Mouse (Mus musculus) heart, postnatal 4 days (tissue): Measurements from ENCODE around the gene Atp6v1c2. TPM values are rescaled to one million over a fixed set of nuclear protein-coding genes. Genes with fewer than 3 reads are reported as not detected.
A peak's percentile ranks its signal among the peaks of the same experiment; 100 is the strongest.

ENCODE experiments used
- DNase-seq: peaks from one replicate; pipeline ENCODE4 v3.0.0; 2021
- total RNA-seq, 2 experiments: library from RNA; stranded (reverse); gene quantifications; 2 replicates each; pipeline ENCODE4 v1.2.3; 2021

The Atp6v1c2 gene
- total RNA-seq: not detected

DNA sequence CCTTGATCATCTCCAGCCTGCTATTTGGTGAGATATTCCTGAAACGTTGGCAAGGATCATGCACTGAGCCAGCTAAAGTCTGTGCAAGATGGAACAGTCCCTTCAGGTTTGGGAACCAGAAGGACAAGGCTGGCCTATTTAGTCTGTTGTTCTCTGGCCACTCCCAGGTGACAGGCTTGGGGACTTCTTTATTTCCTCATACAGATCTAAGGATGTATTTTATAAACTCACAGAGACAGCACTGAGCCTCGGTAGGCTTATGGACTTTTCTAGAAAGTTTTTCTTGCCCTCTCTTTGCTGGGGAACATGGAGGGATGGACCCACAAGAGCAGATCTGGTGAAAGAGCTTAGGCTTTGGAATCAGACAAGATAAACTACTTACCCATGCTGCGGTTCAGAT is at the start of gene Atp6v1c2:
Atp6v1c2 (minus strand) TSS at position 101 of the 400 bp plus-strand sequence.
- no peak for DNase-seq

- DNase-seq: no peak
These were observed 47.4 kb upstream of the Atp6v1c2 start for GRCm38 (mm10) chr12:17376521-17376920.

DNA sequence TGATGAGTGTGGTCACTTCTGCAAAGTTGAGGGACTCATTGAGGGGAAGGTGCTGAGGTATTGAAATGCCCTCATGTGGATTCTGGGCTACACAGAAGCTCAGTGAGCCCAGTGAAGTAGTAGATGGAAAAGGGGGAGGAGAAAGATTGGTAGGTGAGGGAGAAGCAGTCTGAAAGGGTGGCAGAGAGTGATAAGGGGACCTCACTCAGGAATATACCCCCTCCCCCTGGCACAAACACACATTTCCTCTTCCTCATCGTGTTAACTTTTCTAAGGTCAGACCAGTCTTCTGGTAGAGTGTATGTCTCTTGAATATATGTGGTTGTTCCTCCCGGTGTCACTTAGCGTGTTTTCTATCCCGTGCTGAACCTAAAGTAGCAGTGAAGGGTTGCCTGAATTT is 46.1 kb upstream of the Atp6v1c2 start:
- DNase-seq: no peak

- no peak for DNase-seq
These were observed 44.4 kb upstream of the Atp6v1c2 start for GRCm38 (mm10) chr12:17373470-17373975.

DNA sequence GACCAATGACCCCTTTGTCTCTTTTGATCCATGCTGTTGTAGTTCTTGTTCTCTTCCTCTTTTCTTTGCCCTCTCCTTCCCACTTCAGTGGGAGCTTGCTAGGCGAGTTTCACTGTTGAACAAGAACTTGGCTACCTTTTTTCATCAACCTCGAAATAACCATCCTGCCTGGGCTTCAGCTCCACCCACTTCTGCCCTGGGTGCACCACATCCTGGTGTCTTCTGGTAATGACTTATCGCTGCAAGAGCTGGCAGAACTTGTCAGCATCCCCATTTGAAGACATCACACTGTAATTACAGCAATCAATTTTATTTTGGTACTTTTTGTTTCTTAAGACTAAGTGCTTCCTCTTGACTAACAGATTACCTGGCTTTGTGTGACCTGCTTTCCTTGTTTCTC is 43.5 kb upstream of the Atp6v1c2 start:
- no peak for DNase-seq

- peak; percentile 12 for DNase-seq
These were observed 42.6 kb upstream of the Atp6v1c2 start for GRCm38 (mm10) chr12:17371589-17372235.

GRCm38 (mm10) chr12:17369551-17370325 is 40.6 kb upstream of the Atp6v1c2 start:
- no peak for DNase-seq

GRCm38 (mm10) chr12:17369111-17369510 is 40.0 kb upstream of the Atp6v1c2 start:
- DNase-seq: no peak

GRCm38 (mm10) chr12:17366981-17367380 is 37.8 kb upstream of the Atp6v1c2 start:
- peak; percentile 79 for DNase-seq

DNA sequence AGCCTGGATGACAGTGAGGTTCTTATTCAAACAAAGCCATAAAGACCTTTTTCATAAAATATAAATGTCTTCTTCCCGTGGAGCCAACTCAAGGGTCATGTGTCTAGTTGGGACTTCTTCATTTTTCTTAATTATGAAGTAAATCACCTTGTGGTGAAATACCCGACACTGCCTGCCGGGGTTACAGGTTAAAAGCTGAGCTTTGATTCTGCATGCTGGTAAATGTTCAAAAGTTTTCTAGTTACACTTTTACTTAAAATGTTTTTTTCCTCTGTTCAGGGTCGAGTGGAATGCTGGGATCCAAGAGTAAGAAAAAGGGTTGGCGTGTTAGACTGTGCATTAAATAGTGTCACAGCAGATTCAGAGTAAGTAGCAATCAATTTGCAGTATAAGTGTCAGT is 33.2 kb upstream of the Atp6v1c2 start:
- no peak for DNase-seq

DNA sequence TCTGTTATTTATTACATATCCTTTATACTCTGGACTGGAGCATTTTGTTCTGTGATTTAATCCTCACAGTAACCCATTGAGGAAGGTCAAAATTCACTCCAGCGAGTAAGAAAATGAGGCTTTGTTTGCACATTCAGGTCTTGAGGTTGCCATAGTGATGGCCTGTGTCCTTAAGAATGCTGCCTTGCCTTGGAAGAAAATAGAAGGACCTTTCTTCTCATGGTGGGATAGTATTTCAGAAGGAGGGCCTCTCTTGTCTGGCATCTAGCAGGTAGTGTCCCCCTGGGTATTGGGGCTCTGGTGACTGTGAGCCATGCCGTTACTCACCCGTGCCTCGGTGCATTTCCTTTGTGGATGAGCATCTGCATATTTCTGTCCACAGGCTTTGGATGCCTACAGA is 31.5 kb upstream of the Atp6v1c2 start:
- no peak for DNase-seq

DNA sequence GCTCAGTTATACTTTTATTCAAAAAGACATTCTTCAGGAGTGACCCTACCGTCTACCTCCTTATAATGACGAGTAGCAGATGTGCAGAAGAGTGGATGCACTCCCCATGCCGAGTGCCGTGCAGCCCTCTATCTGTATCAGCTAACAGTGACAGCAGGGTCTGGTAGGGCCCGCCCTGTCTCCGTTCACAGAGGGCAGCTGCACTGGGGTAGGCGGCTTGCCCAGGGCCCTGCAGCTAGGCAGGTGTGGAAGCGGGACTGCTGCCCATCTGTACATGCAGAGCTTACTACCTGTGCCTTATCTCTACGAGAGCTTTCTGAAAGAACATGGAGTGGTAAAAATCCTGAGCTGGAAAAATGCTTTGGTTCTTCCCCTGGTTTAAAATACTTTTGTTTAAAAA is 30.9 kb upstream of the Atp6v1c2 start:
- no peak for DNase-seq

DNA sequence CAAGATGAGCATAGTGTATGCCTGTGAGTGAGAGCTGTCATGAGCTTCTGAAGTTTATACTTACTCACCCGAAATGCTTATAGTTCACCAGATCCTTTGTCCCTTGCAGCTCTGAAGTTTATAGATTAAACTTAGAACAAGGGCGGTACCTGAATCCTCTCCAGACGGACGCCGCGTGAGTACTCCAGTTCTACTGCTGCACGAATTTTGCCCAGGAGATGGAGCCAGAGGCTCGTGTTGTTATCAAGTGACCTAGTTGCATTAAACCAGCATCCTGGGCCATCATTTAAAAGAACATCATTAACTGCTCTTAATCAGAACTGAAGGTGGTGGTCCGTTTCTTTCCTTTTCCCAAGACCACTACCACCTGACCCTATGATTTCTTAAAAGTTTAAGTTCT is 29.8 kb upstream of the Atp6v1c2 start:
- DNase-seq: peak; percentile 28

DNA sequence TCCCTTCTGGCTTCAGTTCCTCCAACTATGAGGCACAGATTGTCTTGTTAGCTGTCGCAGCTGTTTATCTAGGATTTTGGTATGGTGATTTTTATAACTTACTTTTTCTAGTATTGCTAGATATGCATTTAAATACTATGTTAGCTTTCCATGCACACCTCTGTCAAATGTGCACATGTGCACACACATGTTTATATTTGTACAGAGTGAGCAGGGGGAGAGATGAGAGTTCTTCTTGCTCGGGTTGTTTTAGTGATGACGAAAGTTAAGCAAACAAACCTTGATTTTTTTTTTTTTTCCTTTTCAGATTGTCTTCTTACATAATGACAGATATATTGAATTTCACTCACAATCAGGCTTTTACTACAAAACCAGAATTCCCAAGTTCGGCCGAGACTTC is 28.6 kb upstream of the Atp6v1c2 start:
- no peak for DNase-seq

GRCm38 (mm10) chr12:17356853-17357252 is 27.7 kb upstream of the Atp6v1c2 start:
- no peak for DNase-seq

DNA sequence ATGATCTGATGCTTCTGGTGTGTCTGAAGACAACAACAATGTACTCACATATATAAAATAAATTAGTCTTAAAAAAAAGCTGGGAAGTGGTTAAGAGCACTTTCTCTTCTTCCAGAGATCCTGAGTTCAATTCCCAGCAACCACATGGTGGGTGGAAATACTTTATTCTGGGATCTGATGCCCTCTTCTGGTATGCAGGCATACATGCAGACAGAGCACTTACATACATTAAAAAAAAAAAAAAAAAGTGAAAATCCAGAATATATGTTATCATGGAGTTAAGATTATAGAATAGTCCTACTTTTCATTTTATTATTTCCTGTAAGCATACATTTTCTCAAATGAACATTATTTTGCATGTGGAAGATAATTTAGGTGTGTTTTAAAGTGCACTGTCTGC is 20.9 kb upstream of the Atp6v1c2 start:
- DNase-seq: no peak

DNA sequence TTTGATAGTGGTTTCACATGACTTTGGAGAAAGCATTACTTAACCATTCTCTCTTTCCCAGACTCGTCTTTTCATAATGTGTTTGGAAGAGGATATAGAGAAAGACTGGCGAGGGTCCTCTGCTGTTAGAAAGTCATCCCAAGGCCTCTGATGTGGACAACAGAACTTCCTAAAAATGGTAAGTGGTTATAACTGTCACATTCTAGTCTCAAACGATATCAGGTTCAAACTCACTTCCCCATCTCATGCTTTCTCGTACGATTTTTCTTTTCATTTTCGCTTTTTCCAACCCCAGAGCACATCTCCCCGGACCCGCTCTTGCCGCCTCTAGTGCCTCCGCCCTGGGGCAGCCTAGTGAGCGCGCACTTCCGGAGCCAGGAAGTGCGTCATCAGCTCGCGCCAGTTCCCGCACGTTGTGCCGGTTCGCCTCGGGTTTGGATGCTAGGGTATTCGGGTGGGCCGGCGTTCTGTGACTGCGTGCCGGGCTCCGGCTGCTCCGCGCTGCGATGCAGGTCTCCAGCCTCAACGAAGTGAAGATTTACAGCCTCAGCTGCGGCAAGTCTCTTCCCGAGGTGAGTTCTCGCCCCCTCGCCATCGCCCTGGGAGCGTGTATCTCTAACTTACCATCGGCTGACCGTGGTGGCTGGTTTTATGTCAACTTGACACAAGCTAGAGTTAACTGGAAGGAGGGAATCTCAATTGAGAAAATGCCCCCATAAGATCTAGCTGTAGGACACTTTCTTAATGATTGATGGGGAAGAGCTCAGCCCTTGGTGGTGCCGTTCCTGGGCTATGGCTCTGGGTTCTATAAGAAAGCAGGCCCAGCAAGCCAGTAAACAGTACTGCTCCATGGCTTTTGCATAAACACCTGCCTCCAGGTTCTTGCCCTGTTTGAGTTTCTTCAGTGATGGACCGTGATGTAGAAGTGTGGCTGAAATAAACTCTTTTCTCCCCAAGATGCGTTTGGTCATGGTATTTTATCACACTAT is 19.2 kb upstream of the Atp6v1c2 start, which contains the start of gene Nol10:
Nol10 (plus strand) TSS at position 411 of the 989 bp plus-strand sequence.
- DNase-seq: peak; percentile 90

DNA sequence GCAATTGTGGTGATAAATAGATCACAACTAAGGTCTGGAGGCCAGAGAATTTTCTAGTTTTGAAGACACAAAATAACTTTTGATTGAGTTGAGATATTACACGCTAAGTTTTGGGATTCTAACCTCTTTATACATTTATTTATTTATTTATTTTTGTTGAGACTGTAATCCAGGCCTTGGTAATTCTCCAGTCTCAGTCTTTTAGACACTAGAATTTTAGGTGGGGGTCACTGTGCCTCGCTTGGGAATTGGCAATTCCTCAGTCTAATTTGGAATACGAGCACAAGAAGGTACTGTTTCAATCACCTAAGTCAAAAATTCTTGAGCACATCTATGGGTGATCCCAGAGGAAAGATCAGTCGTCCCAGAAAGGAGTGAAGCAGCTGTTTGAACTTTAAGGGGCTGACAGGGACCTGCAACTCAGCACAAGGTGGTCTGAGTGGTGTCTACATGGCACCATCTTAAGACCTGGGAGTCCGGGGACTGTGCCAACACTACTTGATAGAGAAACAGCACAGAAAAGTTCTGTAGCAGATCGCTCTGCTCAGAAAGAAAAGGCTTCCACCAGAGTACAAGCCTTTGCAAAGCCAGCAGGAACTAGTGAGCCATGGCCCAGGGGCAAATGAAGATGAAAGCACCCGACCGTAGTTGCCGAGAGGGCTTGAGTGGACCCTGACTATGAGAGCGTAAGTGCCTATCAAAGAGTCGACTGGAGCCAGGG is 18.3 kb upstream of the Atp6v1c2 start:
- DNase-seq: peak; percentile 10

DNA sequence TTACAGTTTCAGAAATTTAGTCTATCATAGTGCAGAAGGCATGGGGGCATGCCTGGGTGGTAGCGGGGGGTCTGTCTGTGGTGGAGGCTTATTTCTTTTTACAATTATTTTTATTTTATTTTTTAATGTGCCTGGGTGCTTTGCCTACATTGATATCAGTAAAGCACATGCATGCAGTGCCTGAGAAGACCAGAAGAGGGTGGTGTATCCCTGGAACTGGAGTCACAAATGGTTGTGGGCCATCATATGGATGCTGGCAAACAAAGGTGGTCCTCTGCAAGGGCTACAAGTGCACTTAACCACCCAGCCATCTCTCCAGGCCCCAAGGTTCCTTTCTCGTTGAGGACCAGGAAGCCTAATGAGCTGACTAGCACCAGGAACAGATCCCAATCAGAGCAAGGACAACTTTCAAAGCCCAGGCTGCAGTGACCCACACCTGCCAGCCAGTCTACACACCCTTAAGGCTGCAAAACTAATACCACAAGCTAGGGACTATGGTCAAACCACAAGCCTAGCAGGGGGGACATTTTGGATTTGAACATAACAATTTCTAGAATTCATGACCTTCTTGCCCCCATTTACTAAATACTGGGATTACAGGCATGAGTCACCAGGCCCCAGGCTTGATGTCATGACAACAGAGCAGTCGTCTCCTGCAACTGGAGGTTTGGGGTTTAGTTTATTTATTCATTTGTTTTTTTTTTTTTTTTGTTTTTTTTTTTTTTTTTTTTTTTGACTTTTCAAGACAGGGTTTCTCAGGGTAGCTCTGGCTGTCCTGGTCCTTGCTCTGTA is 10.2 kb upstream of the Atp6v1c2 start:
- DNase-seq: no peak

DNA sequence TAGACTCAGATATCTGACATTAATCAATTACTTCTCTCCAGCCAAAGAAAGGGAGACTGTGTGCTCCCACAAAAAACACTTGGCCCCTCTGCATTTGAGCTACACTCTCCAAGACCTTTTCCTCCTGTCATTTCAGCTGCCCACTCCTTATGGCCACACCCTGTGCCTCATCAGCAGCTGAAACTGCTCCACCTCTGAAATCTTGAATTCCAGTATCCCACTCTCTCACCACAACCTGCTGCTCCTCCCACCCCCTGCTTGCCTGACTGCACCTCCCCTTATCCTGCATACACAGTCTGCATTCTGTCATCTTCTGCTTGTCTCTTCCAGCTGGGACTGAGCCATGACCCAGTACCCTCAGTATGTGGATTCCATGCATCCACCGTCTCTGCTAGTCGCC is 9.2 kb upstream of the Atp6v1c2 start:
- no peak for DNase-seq

DNA sequence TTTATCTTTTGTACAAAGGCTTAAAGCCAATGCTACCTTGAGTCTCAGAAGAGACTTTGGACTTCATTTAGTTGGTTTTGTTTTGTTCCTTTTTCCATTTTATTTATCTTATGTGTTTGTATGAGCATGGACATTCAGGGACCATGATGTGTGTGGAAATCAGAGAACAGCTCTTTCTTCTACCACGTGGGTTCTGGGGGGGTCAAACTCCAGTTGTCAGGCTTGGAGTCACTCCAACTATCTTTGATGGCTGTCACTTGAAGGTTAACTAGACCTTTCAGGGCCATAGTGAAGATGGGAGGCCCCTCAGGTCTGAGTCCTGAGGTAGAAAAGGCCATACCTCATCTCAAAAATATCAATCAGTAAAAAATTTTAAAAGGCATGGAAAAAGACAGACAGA is 4.3 kb upstream of the Atp6v1c2 start:
- no peak for DNase-seq
